Mouse (Mus musculus) lung, embryonic 14.5 days (tissue): ENCODE results near the gene Dyrk1a. TPM values are rescaled to one million over a fixed set of nuclear protein-coding genes. Genes with fewer than 3 reads are reported as not detected.

Source experiments
- ATAC-seq: fragments of 200-750 bp; cut with Nextera tagmentation; 2 replicates; pipeline ENCODE4 v1.8.0; 2017; ENCODE audit warnings: mild to moderate bottlenecking, moderate TSS enrichment, moderate library complexity; ENCODE audit not compliant: insufficient read depth
- DNase-seq: peaks from one replicate; pipeline ENCODE4 v3.0.0-alpha.2; 2015
- H3K27ac ChIP-seq: fragments of 300-500 bp; sonication (generic); 2 replicates; pipeline ENCODE4 v1.5.1; 2014; ENCODE audit warnings: low read depth, mild to moderate bottlenecking, moderate library complexity
- H3K27me3 ChIP-seq: fragments of 300-500 bp; sonication (generic); 2 replicates; pipeline ENCODE4 v1.6.1; 2014; ENCODE audit warnings: low read length, control low read depth; ENCODE audit not compliant: insufficient read depth
- H3K36me3 ChIP-seq: fragments of 300-500 bp; sonication (generic); 2 replicates; pipeline ENCODE4 v1.6.1; 2014; ENCODE audit warnings: control low read depth; ENCODE audit not compliant: insufficient read depth
- H3K4me1 ChIP-seq: fragments of 300-500 bp; sonication (generic); 2 replicates; pipeline ENCODE4 v1.6.1; 2014; ENCODE audit warnings: antibody characterized with exemption, control low read depth; ENCODE audit not compliant: insufficient read depth
- H3K4me2 ChIP-seq: fragments of 300-500 bp; sonication (generic); 2 replicates; pipeline ENCODE4 v1.6.1; 2014; ENCODE audit warnings: mild to moderate bottlenecking
- H3K4me3 ChIP-seq: fragments of 300-500 bp; sonication (generic); 2 replicates; pipeline ENCODE4 v1.5.1; 2014; ENCODE audit warnings: low read depth, low read length
- H3K9ac ChIP-seq: fragments of 300-500 bp; sonication (generic); 2 replicates; pipeline ENCODE4 v1.6.1; 2014
- H3K9me3 ChIP-seq: fragments of 300-500 bp; sonication (generic); 2 replicates; pipeline ENCODE4 v1.6.1; 2016; ENCODE audit warnings: low read depth, low read length, control low read depth
- CTCF ChIP-seq: IDR thresholded peaks from 2 replicates; pipeline ENCODE4 v1.5.1; 2016; ENCODE audit warnings: antibody characterized with exemption, low read depth
- WGBS: fragments of 180-500 bp; shearing (Covaris S2); extraction: QIAGEN DNeasy Blood & Tissue Kit; methylation state at CpG from one replicate; pipeline ENCODE4 v1.1.7; 2014; 5-methylcytosine and 5-hydroxymethylcytosine counted together
- polyA plus RNA-seq: library from polyadenylated mRNA; unstranded; fragments of >200 nt; fragmentation: Nextera tagmentation; extraction: Ambion mirVana; gene quantifications from 2 replicates; pipeline ENCODE4 v1.2.1, GENCODE M21; 2014

The Dyrk1a gene
- polyA plus RNA-seq, 1 experiment from 2014 or later, result 11.8 TPM

DNA sequence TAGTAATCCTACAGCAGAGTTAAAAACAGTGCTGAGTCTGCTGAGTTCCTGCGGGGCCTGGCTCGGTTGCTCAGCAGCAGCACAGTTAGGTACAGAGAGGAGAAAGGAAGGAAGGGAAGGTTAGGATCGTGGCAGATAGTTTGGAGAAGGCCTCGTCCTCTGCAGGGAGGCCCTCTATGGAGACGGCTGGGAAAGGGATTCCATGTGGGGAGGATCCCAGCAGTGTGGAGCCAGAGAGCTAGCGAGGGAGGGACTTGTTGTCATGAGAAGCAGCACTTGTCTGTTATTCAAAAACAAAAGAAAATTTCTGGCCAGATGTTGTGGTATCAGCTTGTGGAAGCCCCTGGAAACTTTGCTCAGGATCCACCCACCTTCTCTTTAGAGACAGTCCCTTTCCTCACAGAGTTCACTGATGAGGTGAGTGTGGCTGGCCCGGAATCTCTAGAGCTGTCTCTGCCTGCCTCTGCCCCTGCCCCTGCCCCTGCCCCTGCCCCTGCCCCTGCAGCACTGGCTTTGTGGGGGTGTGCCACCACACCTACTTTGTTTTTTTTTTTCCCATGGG, 11.1 kb downstream of the Dyrk1a start:
- Histone ChIP-seq H3K36me3 (no peaks in the 10 kb centered on the region), H3K27ac (peak overlapping the region; percentile 48; the same call in 1 of the 2 replicates), H3K4me1 (0 out of 2 replicates have a peak, but pooled peaks cover 5% of the 10 kb centered on the region), H3K27me3 (no peaks in the 10 kb centered on the region), H3K9ac (no peak overlapping the region; the same call in 1 of the 2 replicates), H3K9me3 (no peaks in the 10 kb centered on the region), H3K4me3 (no peak overlapping the region), H3K4me2 (no peak overlapping the region)
- TF ChIP-seq CTCF, result no peak
- no peak for DNase-seq
- no peak for ATAC-seq
- WGBS, result 24% methylated on average over 7 of the region's 7 CpGs

DNA sequence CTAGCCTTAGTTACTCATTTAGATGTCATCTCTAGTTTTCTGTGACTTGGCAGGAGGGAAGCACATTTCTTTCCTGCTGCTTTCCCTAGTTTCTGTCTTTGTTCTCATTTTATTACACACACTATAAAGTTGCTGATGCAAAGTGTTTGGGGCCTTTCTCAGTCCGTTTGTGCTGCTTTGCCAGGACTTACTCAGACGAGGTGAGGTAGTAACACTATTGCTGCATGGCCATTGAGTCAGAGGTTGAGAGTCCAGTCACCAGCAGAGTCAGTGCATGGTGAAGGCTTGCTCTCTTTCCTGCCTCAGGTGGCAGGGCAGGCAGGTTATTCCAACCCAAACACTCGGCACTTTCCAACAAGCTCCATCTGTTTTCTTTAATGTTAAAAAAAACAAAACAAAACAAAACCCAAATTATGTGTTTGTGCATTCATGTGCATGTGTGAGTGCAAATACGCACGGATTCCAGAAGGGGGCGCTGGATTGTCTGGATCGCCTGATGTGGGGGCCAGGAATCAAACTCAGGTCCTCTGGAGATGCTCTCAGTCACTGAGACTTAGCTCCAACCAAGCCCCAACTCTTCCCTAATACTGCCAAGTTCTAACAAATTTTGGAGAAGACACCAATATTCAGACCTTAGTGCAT, 16.7 kb downstream of the Dyrk1a start:
- TF ChIP-seq CTCF, result peak; percentile 19; the same call in 1 of the 2 replicates
- H3K27ac ChIP-seq, result no peak overlapping the region
- no peaks in the 10 kb centered on the region for H3K9me3 ChIP-seq
- no peak for DNase-seq
- H3K4me3 ChIP-seq, result no peak overlapping the region
- H3K9ac ChIP-seq, result no peak overlapping the region
- H3K4me1 ChIP-seq, result peaks cover 11% of the 10 kb centered on the region; the same call in 1 of the 2 replicates
- 60% methylated on average over 7 of the region's 7 CpGs for WGBS
- no peaks in the 10 kb centered on the region for H3K36me3 ChIP-seq
- no peaks in the 10 kb centered on the region for H3K27me3 ChIP-seq
- H3K4me2 ChIP-seq, result no peak overlapping the region
- no peak for ATAC-seq

DNA sequence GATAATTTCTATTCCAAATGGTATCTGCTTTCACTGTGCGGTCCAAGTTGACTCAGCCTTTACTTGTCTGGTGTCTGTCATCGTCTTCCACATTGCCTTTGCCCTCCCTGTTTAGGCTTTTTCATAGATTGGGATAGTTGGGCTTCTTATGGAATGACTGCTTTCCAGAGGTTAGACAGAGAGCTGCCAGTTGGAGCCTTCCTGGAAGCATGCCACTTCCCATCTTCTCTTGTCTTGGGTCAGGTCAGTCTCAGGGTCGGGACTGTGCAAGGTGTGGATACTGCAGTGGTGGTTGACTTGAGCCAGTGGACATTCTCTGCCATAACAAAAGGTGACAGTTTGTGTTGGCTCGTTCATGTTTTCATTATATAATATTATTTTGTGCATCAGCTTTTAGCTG, 17.7 kb downstream of the Dyrk1a start:
- Histone ChIP-seq H3K4me2 (no peak overlapping the region), H3K27ac (no peak overlapping the region), H3K4me3 (no peak overlapping the region), H3K27me3 (no peaks in the 10 kb centered on the region), H3K9me3 (no peaks in the 10 kb centered on the region), H3K4me1 (peaks cover 11% of the 10 kb centered on the region; the same call in 1 of the 2 replicates), H3K36me3 (no peaks in the 10 kb centered on the region), H3K9ac (no peak overlapping the region)
- WGBS, result 59% methylated on average over 4 of the region's 4 CpGs
- no peak for TF ChIP-seq CTCF
- no peak for ATAC-seq
- DNase-seq, result no peak

DNA sequence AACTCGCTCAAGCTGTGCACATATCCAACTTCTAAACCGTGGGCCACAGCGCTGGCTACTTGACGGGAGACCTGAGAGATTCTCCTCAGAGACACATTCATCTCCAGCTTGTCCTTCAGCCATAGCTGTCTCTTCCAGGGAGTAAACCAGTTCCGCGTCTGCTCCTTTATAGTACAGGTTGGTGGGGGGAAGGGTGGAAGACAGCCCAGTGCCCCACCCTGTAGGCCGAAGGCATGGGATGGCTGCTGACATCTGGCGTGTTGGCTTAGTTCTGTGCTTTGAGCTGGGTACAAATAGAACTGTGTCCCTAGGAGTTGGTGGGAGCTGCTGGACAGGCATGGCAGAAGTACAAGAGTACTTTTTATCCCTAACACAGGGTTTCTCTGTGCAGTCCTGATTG, 18.4 kb downstream of the Dyrk1a start:
- Histone ChIP-seq H3K27me3 (no peaks in the 10 kb centered on the region), H3K9me3 (no peaks in the 10 kb centered on the region), H3K27ac (no peak overlapping the region), H3K9ac (no peak overlapping the region), H3K4me2 (no peak overlapping the region), H3K4me1 (peaks cover 11% of the 10 kb centered on the region; the same call in 1 of the 2 replicates), H3K4me3 (no peak overlapping the region), H3K36me3 (no peaks in the 10 kb centered on the region)
- no peak for DNase-seq
- 58% methylated on average over 8 of the region's 8 CpGs for WGBS
- TF ChIP-seq CTCF, result no peak
- 0 out of 2 replicates have a peak, but pooled peaks have one; percentile 24 for ATAC-seq

DNA sequence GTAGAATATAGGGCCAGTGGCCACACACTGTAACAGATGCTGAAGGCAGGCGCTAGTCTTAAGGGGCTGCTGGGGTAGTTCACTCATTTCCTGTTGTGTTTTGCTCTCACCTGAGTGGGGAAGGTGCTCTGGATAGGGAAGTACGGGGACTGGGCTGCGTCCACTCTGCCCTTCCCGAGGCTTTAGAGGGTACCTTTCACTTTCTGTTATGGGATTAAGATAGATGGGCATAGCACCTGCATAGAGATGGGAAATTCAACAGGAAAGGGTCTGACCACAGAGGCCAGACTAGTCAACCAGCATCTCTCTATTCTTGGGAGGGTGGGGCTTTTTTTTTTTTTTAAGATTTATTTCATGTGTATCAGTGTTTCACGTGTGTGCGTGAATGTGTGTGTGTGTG, 19.2 kb downstream of the Dyrk1a start:
- H3K9ac ChIP-seq, result no peak overlapping the region
- H3K4me3 ChIP-seq, result no peak overlapping the region
- 75% methylated on average over 6 of the region's 6 CpGs for WGBS
- DNase-seq, result no peak
- TF ChIP-seq CTCF, result no peak
- no peak for ATAC-seq
- no peak overlapping the region for H3K4me2 ChIP-seq
- peaks cover 9% of the 10 kb centered on the region; the same call in 1 of the 2 replicates for H3K4me1 ChIP-seq
- no peaks in the 10 kb centered on the region for H3K9me3 ChIP-seq
- H3K27me3 ChIP-seq, result no peaks in the 10 kb centered on the region
- H3K36me3 ChIP-seq, result no peaks in the 10 kb centered on the region
- no peak overlapping the region for H3K27ac ChIP-seq

DNA sequence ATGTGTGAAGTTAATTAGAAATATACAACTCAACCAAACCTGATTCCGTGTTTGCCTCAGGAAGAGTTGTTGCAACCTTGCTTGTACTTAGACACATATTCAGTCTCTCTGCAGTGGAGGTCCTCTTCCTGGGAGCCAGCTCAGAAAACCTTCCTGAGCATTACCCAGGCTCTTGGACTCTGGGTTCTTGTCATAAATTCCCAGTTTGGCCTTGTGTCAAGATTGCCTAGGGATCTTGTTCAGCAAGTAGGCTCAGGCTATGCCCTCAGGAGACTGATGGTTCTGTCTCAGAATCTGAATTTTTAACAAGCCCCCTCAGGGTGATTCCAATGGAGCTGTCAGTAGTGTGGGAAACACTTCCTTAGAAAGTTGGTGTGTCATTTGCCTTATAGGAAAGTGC, 19.8 kb downstream of the Dyrk1a start:
- no peak overlapping the region for H3K4me2 ChIP-seq
- H3K27me3 ChIP-seq, result no peaks in the 10 kb centered on the region
- ATAC-seq (no peak), DNase-seq (no peak)
- 71% methylated on average over 1 of the region's 1 CpGs for WGBS
- H3K36me3 ChIP-seq, result no peaks in the 10 kb centered on the region
- H3K27ac ChIP-seq, result no peak overlapping the region
- no peaks in the 10 kb centered on the region for H3K9me3 ChIP-seq
- TF ChIP-seq CTCF, result no peak
- no peak overlapping the region for H3K9ac ChIP-seq
- H3K4me1 ChIP-seq, result peaks cover 9% of the 10 kb centered on the region; the same call in 1 of the 2 replicates
- no peak overlapping the region for H3K4me3 ChIP-seq

DNA sequence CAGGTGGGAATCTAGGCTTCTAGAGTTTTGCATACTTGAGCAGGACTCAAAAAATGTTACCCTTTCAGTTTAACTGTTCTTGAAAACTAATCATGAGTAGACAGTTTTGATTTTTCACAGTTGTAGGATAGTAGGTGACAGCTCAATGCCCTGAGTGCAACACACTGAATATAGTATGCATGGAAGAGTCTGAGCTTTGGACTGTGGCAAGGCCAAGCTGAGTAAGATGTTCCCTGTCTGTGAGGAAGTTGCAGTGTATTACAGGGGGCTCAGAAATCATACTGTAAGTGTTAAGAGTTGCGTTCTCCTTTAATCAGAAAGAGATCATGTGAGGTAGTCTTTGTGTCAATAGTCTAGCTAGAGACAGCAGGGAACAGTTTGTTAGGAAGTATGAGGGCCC, 20.4 kb downstream of the Dyrk1a start:
- no peak for TF ChIP-seq CTCF
- Histone ChIP-seq H3K4me3 (no peak overlapping the region), H3K27me3 (no peaks in the 10 kb centered on the region), H3K4me1 (peaks cover 9% of the 10 kb centered on the region; the same call in 1 of the 2 replicates), H3K9ac (no peak overlapping the region), H3K36me3 (no peaks in the 10 kb centered on the region), H3K9me3 (no peaks in the 10 kb centered on the region), H3K27ac (no peak overlapping the region), H3K4me2 (no peak overlapping the region)
- ATAC-seq, result no peak
- DNase-seq, result no peak
- 69% methylated on average over 1 of the region's 1 CpGs for WGBS
